In the genomic region with DNA sequence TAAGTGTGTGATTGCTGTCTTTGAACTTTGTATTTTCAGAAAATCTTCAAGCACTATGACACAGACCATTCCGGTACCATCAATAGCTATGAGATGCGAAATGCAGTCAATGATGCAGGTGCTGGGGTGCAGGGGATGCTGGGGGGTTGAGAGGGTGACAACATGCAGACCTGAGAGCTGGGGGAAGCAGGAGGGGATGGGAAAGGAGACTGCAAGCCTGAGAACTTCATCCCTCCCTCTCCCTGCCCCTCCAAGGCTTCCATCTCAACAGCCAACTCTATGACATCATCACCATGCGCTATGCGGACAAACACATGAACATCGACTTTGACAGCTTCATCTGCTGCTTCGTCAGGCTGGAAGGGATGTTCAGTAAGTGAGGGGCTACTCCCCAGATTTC, we compare ENCODE assay signal across 18 mouse cellular contexts.
"Had no signal": no experiment of that assay in that cellular context is flagged by ENCODE, and none has a peak within 500 bp of the region (broad histone marks: within the 10 kb centered on the region; RNA-seq: fewer than 3 reads in every experiment).

No protein-coding gene starts in this region.

- H3K4me2 ChIP-seq: heart, embryonic 11.5 days; heart, embryonic 13.5 days; heart, embryonic 15.5 days; hindbrain, embryonic 12.5 days; hindbrain, embryonic 14.5 days; intestine, embryonic 15.5 days; limb, embryonic 13.5 days; limb, embryonic 15.5 days; liver, embryonic 12.5 days had no signal

- H3K4me3 ChIP-seq: gastrocnemius, adult 2 months; heart, adult 2 months; heart, embryonic 13.5 days; heart, embryonic 15.5 days; hindbrain, embryonic 10.5 days; hindbrain, embryonic 12.5 days; intestine, embryonic 15.5 days; layer of hippocampus, adult 2 months; limb, embryonic 13.5 days; limb, embryonic 15.5 days; liver, embryonic 12.5 days had no signal

- DNase-seq: gastrocnemius, postnatal 25 days; layer of hippocampus, postnatal 36 days had no signal

- H3K27me3 ChIP-seq: heart, embryonic 13.5 days; heart, embryonic 15.5 days; hindbrain, embryonic 12.5 days; intestine, embryonic 15.5 days; limb, embryonic 13.5 days; limb, embryonic 15.5 days; liver, embryonic 12.5 days had no signal

- H3K27ac ChIP-seq: gastrocnemius, adult 2 months; heart, adult 2 months; hindbrain, embryonic 10.5 days; hindbrain, embryonic 12.5 days; hindbrain, embryonic 14.5 days; intestine, embryonic 15.5 days; layer of hippocampus, adult 2 months; limb, embryonic 13.5 days; limb, embryonic 15.5 days; liver, embryonic 12.5 days had no signal

- ATAC-seq: hindbrain, embryonic 16.5 days; inflammation-experienced regulatory T-cells, adult 6 months; intestine, embryonic 15.5 days; intestine, postnatal 0 days; liver, embryonic 12.5 days had no signal
